1 mouse cellular context compared by ENCODE assay signal in the genomic region with DNA sequence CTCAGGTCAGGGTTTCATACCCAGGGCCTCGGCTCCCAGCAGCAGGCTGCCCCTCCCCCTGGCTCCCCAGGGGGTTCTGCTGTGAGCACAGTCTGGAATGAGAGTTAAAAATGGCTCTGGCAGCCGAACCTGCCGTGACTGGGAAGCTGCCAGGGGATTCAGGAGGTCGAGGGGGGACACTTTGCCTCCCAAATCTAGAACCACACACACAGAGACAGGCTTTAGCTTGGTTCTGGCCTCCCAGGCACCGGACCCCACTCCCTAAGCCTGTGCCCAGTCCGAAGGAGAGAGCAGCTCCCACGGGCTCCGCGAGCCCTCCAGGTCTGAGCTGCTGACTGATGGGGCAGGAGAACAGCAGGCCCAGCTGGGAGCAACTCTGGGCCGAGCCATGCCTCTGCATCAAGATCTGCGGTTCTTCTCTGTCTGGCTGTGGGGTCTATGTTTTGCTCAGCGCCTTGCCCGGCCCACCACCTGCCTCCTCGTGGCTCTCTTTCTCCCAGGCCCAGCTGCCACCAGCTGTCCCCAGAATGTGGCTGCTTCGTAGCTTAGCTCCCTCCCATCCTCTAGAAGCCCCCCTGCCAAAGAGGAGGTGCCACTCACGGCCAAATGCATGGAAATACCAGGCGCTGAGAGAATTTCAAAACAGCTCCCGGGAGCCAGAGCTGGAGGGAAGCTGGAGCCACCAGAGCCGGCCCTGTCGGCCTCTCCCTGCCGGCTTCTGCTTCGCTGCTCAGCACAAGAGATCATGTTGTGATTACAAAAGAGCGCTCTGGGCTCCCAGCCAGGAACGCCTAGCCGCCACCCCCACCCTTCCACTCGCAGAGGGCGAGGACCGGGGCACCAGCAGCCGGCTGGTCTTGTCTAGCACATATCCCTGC.
TF ChIP-seq lines count a peak whose summit lies in the region.

A gene (minus strand): TSS at position 756 of the 878 bp plus-strand sequence.

TF ChIP-seq in MEL, 35 proteins besides CTCF, POLR2A, EP300 and RAD21 (continued from another document):
- 0 out of 2 replicates have a peak, but pooled peaks have one; percentile 50 for TF ChIP-seq POLR2AphosphoS2 (IDR thresholded peaks at IDR 0.05; ENCODE audit: low read length)
